Mouse (Mus musculus): ENCODE results near the gene Nfasc. TPM values are rescaled to one million over a fixed set of nuclear protein-coding genes. Genes with fewer than 3 reads are reported as not detected.

Nfasc gene
- polyA plus RNA-seq, 1 experiment from 2014 or later: 0.12 TPM

- H3K9ac ChIP-seq (ENCODE audit: low read depth, low read length): no peak overlapping the region
- no peak for TF ChIP-seq CTCF (IDR thresholded peaks at IDR 0.05; ENCODE audit: low read depth)
- H3K4me3 ChIP-seq (replicated peaks; ENCODE audit: low read depth, low read length): no peak overlapping the region
- WGBS: 64% methylated on average over 13 of the region's 13 CpGs
- no peak overlapping the region for H3K4me2 ChIP-seq (ENCODE audit: low read length)
- H3K4me1 ChIP-seq (replicated peaks; ENCODE audit: insufficient read depth, low read length): no peaks in the 10 kb centered on the region
- no peak overlapping the region for H3K27ac ChIP-seq
- H3K9me3 ChIP-seq (replicated peaks; ENCODE audit: low read length): no peaks in the 10 kb centered on the region
- DNase-seq (ENCODE audit: low spot score): no peak
- no peaks in the 10 kb centered on the region for H3K27me3 ChIP-seq (ENCODE audit: insufficient read depth, low read length)
- no peaks in the 10 kb centered on the region for H3K36me3 ChIP-seq (ENCODE audit: insufficient read depth, low read length)
- ATAC-seq (replicated peaks; ENCODE audit: low FRiP score, low read depth): no peak
Measured at GRCm38 (mm10) chr1:132641049-132641795, 100.4 kb downstream of the Nfasc start.

GRCm38 (mm10) chr1:132640256-132640655 lies 101.3 kb downstream of the Nfasc start:
- H3K4me1 ChIP-seq (replicated peaks; ENCODE audit: insufficient read depth, low read length): no peaks in the 10 kb centered on the region
- TF ChIP-seq CTCF (IDR thresholded peaks at IDR 0.05; ENCODE audit: low read depth): no peak
- no peak overlapping the region for H3K27ac ChIP-seq
- no peaks in the 10 kb centered on the region for H3K27me3 ChIP-seq (ENCODE audit: insufficient read depth, low read length)
- no peaks in the 10 kb centered on the region for H3K36me3 ChIP-seq (ENCODE audit: insufficient read depth, low read length)
- ATAC-seq (replicated peaks; ENCODE audit: low FRiP score, low read depth): no peak
- no peak overlapping the region for H3K9ac ChIP-seq (ENCODE audit: low read depth, low read length)
- H3K9me3 ChIP-seq (replicated peaks; ENCODE audit: low read length): no peaks in the 10 kb centered on the region
- H3K4me2 ChIP-seq (ENCODE audit: low read length): no peak overlapping the region
- DNase-seq (ENCODE audit: low spot score): no peak
- no peak overlapping the region for H3K4me3 ChIP-seq (replicated peaks; ENCODE audit: low read depth, low read length)
- 77% methylated on average over 6 of the region's 6 CpGs for WGBS

- Histone ChIP-seq H3K4me1 (replicated peaks; ENCODE audit: insufficient read depth, low read length) (no peaks in the 10 kb centered on the region), H3K4me2 (ENCODE audit: low read length) (no peak overlapping the region), H3K9ac (ENCODE audit: low read depth, low read length) (no peak overlapping the region), H3K27ac (no peak overlapping the region), H3K27me3 (ENCODE audit: insufficient read depth, low read length) (no peaks in the 10 kb centered on the region), H3K9me3 (replicated peaks; ENCODE audit: low read length) (no peaks in the 10 kb centered on the region), H3K4me3 (replicated peaks; ENCODE audit: low read depth, low read length) (no peak overlapping the region), H3K36me3 (ENCODE audit: insufficient read depth, low read length) (no peaks in the 10 kb centered on the region)
- DNase-seq (ENCODE audit: low spot score) (no peak), ATAC-seq (replicated peaks; ENCODE audit: low FRiP score, low read depth) (no peak)
- 84% methylated on average over 7 of the region's 7 CpGs for WGBS
- no peak for TF ChIP-seq CTCF (IDR thresholded peaks at IDR 0.05; ENCODE audit: low read depth)
Measured at GRCm38 (mm10) chr1:132637346-132637745, 104.3 kb downstream of the Nfasc start.

GRCm38 (mm10) chr1:132629611-132630370 lies 111.8 kb downstream of the Nfasc start:
- Histone ChIP-seq H3K9ac (ENCODE audit: low read depth, low read length) (no peak overlapping the region), H3K27me3 (ENCODE audit: insufficient read depth, low read length) (no peaks in the 10 kb centered on the region), H3K27ac (no peak overlapping the region), H3K4me1 (replicated peaks; ENCODE audit: insufficient read depth, low read length) (no peaks in the 10 kb centered on the region), H3K4me2 (ENCODE audit: low read length) (no peak overlapping the region), H3K9me3 (replicated peaks; ENCODE audit: low read length) (no peaks in the 10 kb centered on the region), H3K36me3 (ENCODE audit: insufficient read depth, low read length) (no peaks in the 10 kb centered on the region), H3K4me3 (replicated peaks; ENCODE audit: low read depth, low read length) (no peak overlapping the region)
- ATAC-seq (replicated peaks; ENCODE audit: low FRiP score, low read depth) (no peak), DNase-seq (ENCODE audit: low spot score) (no peak)
- 61% methylated on average over 5 of the region's 5 CpGs for WGBS
- TF ChIP-seq CTCF (IDR thresholded peaks at IDR 0.05; ENCODE audit: low read depth): no peak

GRCm38 (mm10) chr1:132628599-132628998 lies 113.0 kb downstream of the Nfasc start:
- no peaks in the 10 kb centered on the region for H3K4me1 ChIP-seq (replicated peaks; ENCODE audit: insufficient read depth, low read length)

GRCm38 (mm10) chr1:132628183-132628582 lies 113.4 kb downstream of the Nfasc start:
- no peak for TF ChIP-seq CTCF (IDR thresholded peaks at IDR 0.05; ENCODE audit: low read depth)

More at GRCm38 (mm10) chr1:132628599-132628998, 113.0 kb downstream of the Nfasc start:
- no peak for ATAC-seq (replicated peaks; ENCODE audit: low FRiP score, low read depth)
- no peaks in the 10 kb centered on the region for H3K9me3 ChIP-seq (replicated peaks; ENCODE audit: low read length)
- H3K36me3 ChIP-seq (ENCODE audit: insufficient read depth, low read length): no peaks in the 10 kb centered on the region
- H3K27me3 ChIP-seq (ENCODE audit: insufficient read depth, low read length): no peaks in the 10 kb centered on the region
- H3K4me3 ChIP-seq (replicated peaks; ENCODE audit: low read depth, low read length): no peak overlapping the region
- H3K9ac ChIP-seq (ENCODE audit: low read depth, low read length): no peak overlapping the region
- DNase-seq (ENCODE audit: low spot score): no peak
- no peak for TF ChIP-seq CTCF (IDR thresholded peaks at IDR 0.05; ENCODE audit: low read depth)
- no peak overlapping the region for H3K27ac ChIP-seq
- H3K4me2 ChIP-seq (ENCODE audit: low read length): no peak overlapping the region
- 67% methylated on average over 3 of the region's 3 CpGs for WGBS

More at GRCm38 (mm10) chr1:132628183-132628582, 113.4 kb downstream of the Nfasc start:
- no peak overlapping the region for H3K4me3 ChIP-seq (replicated peaks; ENCODE audit: low read depth, low read length)
- DNase-seq (ENCODE audit: low spot score): no peak
- no peaks in the 10 kb centered on the region for H3K27me3 ChIP-seq (ENCODE audit: insufficient read depth, low read length)
- no peaks in the 10 kb centered on the region for H3K9me3 ChIP-seq (replicated peaks; ENCODE audit: low read length)
- H3K4me2 ChIP-seq (ENCODE audit: low read length): no peak overlapping the region
- H3K4me1 ChIP-seq (replicated peaks; ENCODE audit: insufficient read depth, low read length): no peaks in the 10 kb centered on the region
- H3K9ac ChIP-seq (ENCODE audit: low read depth, low read length): no peak overlapping the region
- no peak overlapping the region for H3K27ac ChIP-seq
- no peaks in the 10 kb centered on the region for H3K36me3 ChIP-seq (ENCODE audit: insufficient read depth, low read length)
- no peak for ATAC-seq (replicated peaks; ENCODE audit: low FRiP score, low read depth)
- 94% methylated on average over 8 of the region's 8 CpGs for WGBS

Measured in kidney, postnatal 0 days (tissue).